Mouse (Mus musculus) ES-E14 (cell line): ENCODE measurements around the gene H1f0.

Experiments used
- CHD2 ChIP-seq: IDR thresholded peaks from 2 replicates; pipeline ENCODE4 v1.6.1; 2014; ENCODE audit warnings: mild to moderate bottlenecking, low read depth, low read length, inconsistent platforms
- HCFC1 ChIP-seq: IDR thresholded peaks from 2 replicates; pipeline ENCODE4 v1.6.1; 2012; ENCODE audit warnings: low read length, inconsistent platforms, borderline replicate concordance; ENCODE audit not compliant: insufficient read depth
- MAFK ChIP-seq: IDR thresholded peaks from 2 replicates; pipeline ENCODE4 v1.6.1; 2014; ENCODE audit warnings: mild to moderate bottlenecking, low read depth, low read length, inconsistent platforms; ENCODE audit not compliant: insufficient read depth
- ZC3H11A ChIP-seq: IDR thresholded peaks from 2 replicates; pipeline ENCODE4 v1.6.1; 2012; ENCODE audit warnings: low read depth, mild to moderate bottlenecking, inconsistent platforms, low read length, borderline replicate concordance
- ZNF384 ChIP-seq: IDR thresholded peaks from 2 replicates; pipeline ENCODE4 v1.6.1; 2012; ENCODE audit warnings: low read depth, low read length, inconsistent platforms

GRCm38 (mm10) chr15:79013382-79013781, 14.9 kb upstream of the H1f0 start:
- TF ChIP-seq HCFC1 (no peak), ZNF384 (no peak), ZC3H11A (no peak), MAFK (no peak), CHD2 (no peak)
